Mouse (Mus musculus) B cell, adult 67 days (primary cell): ENCODE results near the gene Olfr885. TPM values are rescaled to one million over a fixed set of nuclear protein-coding genes. Genes with fewer than 3 reads are reported as not detected.

Experiments
- total RNA-seq, 2 experiments: library from RNA; stranded (reverse); gene quantifications; 4 replicates each; pipeline ENCODE4 v1.2.4; 2023

Olfr885 gene
- not detected for total RNA-seq

DNA sequence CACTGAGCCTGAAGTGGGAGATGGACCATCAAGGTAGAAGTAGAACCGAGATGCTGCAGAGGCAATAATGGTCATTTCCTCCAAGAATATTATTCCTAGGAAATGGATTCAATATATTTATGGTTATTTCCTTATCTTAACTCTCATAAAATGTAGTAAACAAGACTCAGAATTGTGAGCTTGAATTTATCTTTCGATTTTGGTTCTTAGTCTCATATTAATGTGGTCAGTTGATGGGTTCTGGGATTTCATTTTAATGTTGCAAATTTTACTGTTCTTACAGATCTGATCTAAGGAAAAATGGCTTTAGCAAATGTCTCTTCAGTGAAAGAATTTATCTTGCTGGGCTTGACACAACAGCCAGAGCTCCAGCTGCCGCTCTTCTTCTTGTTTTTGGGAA lies at the start of gene Olfr885:
TSS of gene Olfr885 (plus strand) at position 301 of the 400 bp plus-strand sequence.

DNA sequence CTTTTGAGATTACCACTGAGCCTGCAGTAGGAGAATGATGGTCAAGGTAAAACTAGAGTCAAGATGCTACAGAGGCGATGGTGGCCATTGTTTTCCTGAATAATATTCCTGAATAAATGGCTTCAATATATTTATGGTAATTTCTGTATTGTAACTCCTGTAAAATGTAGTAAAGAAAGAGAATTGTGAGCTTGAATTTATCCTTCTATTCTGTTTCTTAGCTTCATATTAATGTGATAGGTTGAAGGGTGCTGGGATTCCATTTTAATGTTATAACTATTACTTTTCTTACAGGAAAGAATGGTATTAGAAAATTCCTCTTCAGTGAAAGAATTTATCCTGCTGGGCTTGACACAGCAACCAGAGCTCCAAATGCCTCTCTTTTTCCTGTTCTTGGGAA lies 35.6 kb upstream of the Olfr885 start, which contains the start of gene Olfr883:
TSS of gene Olfr883 (plus strand) at position 301 of the 400 bp plus-strand sequence.

GRCm38 (mm10) chr9:38046255-38046654 lies 14.9 kb upstream of the Olfr885 start, which contains the start of gene Olfr884:
Olfr884 (plus strand) TSS chr9:38046555.

DNA sequence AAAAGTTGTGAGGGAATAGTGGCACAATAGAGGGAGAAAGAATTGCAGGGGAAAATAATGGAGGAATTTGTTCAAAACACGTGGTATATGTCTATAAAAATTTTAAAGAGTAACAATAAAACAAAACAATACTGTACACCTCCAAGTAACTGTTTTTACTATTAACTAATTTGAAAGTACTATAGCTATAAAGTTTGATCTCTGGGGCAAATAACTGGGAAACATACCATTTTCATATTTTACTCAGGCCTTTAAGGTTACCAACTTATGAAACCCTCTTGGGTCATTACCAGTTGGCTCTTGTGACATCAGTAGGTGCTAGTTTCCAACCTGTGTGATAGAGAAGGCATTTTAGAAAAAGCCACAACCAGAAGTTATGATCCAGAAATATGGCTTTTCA lies 22.6 kb downstream of the Olfr885 start, which contains the start of gene Olfr887:
TSS of gene Olfr887 (plus strand) at position 301 of the 400 bp plus-strand sequence.

DNA sequence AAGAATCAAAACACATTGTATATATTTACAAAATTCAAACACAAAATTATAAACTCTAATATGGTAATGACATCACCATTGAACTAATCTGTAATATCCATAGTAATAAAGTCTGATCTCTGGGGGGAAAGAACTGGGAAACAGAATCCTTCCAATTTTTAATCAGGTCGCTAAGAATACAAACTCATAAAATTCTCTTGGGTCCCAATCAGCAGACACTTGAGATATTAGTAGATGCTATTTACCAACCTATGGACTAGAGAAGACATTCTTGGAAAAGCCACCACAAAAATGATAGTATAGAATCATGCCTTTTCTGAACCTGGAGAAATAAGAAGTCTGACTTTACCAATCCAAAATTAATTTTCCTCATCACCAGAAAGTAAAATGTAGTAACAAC lies 46.7 kb downstream of the Olfr885 start, which contains the start of gene Olfr888:
TSS of gene Olfr888 (plus strand) at position 301 of the 400 bp plus-strand sequence.

Other genes starting within 250 kb of the Olfr885 start
- gene Olfr877, start 207.1 kb upstream of the Olfr885 start, total RNA-seq: not detected
- not detected for gene Olfr145, start 164.6 kb upstream of the Olfr885 start, total RNA-seq
- gene Olfr878, start 143.5 kb upstream of the Olfr885 start, total RNA-seq: not detected
- gene Olfr881, start 69.5 kb upstream of the Olfr885 start, total RNA-seq: not detected
- not detected for gene Olfr883, start 35.5 kb upstream of the Olfr885 start, total RNA-seq
- not detected for gene Olfr884, start 14.8 kb upstream of the Olfr885 start, total RNA-seq
- gene Olfr887, start 22.8 kb downstream of the Olfr885 start, total RNA-seq: not detected
- gene Olfr888, start 46.8 kb downstream of the Olfr885 start, total RNA-seq: not detected
- under 1 TPM in 1 of 2 experiments, not detected in 1; 0.12 TPM for gene Olfr889, start 53.9 kb downstream of the Olfr885 start, total RNA-seq
- gene Olfr890, start 81.2 kb downstream of the Olfr885 start, total RNA-seq: not detected
- gene Olfr891, start 119.5 kb downstream of the Olfr885 start, total RNA-seq: not detected
- gene Olfr893, start 147.0 kb downstream of the Olfr885 start, total RNA-seq: not detected
- not detected for gene Olfr894, start 156.7 kb downstream of the Olfr885 start, total RNA-seq
- gene Olfr143, start 191.5 kb downstream of the Olfr885 start, total RNA-seq: not detected
- not detected for gene Olfr895, start 206.5 kb downstream of the Olfr885 start, total RNA-seq
- gene Olfr896-ps1, start 229.8 kb downstream of the Olfr885 start, total RNA-seq: not detected